Mouse (Mus musculus) hindbrain, embryonic 16.5 days (tissue): ENCODE results near the gene Phc2. TPM values are rescaled to one million over a fixed set of nuclear protein-coding genes. Genes with fewer than 3 reads are reported as not detected.
"Not testable (repeated sequence)": the region's sequence is repeated elsewhere in the genome, so short reads cannot be mapped to it uniquely, and the experiment has no call there.

Experiments used
- ATAC-seq: fragments of 200-750 bp; cut with Nextera tagmentation; 2 replicates; pipeline ENCODE4 v1.8.0; 2017; ENCODE audit warnings: moderate TSS enrichment, moderate library complexity
- H3K27ac ChIP-seq: fragments of 300-500 bp; sonication (generic); 2 replicates; pipeline ENCODE4 v1.5.1; 2014; ENCODE audit warnings: low read depth, mild to moderate bottlenecking, control low read depth, low read length, moderate library complexity
- H3K27me3 ChIP-seq: fragments of 300-500 bp; sonication (generic); replicated peaks from 2 replicates; pipeline ENCODE4 v1.6.1; 2014; ENCODE audit warnings: low read length; ENCODE audit not compliant: control insufficient read depth, insufficient read depth
- H3K36me3 ChIP-seq: fragments of 300-500 bp; sonication (generic); 2 replicates; pipeline ENCODE4 v1.6.1; 2014; ENCODE audit warnings: mild to moderate bottlenecking, low read length, moderate library complexity, mixed read lengths; ENCODE audit not compliant: control insufficient read depth, insufficient read depth
- H3K4me1 ChIP-seq: fragments of 300-500 bp; sonication (generic); 2 replicates; pipeline ENCODE4 v1.6.1; 2014; ENCODE audit warnings: low read depth, low read length; ENCODE audit not compliant: control insufficient read depth, insufficient read depth
- H3K4me2 ChIP-seq: fragments of 300-500 bp; sonication (generic); 2 replicates; pipeline ENCODE4 v1.6.1; 2014; ENCODE audit warnings: mild to moderate bottlenecking, low read length, control low read depth, moderate library complexity
- H3K4me3 ChIP-seq: fragments of 300-500 bp; sonication (generic); 2 replicates; pipeline ENCODE4 v1.5.1; 2014; ENCODE audit warnings: mild to moderate bottlenecking, low read length, control low read depth, moderate library complexity
- H3K9ac ChIP-seq: fragments of 300-500 bp; sonication (generic); 2 replicates; pipeline ENCODE4 v1.6.1; 2014; ENCODE audit warnings: low read depth, mild to moderate bottlenecking, control low read depth, low read length, moderate library complexity
- H3K9me3 ChIP-seq: fragments of 300-500 bp; sonication (generic); 2 replicates; pipeline ENCODE4 v1.6.1; 2014; ENCODE audit warnings: mild to moderate bottlenecking, low read length, moderate library complexity; ENCODE audit not compliant: control insufficient read depth
- WGBS: fragments of 180-500 bp; shearing (Covaris S2); extraction: QIAGEN DNeasy Blood & Tissue Kit; methylation state at CpG from one replicate; pipeline ENCODE4 v1.1.7; 2014; 5-methylcytosine and 5-hydroxymethylcytosine counted together
- polyA plus RNA-seq: library from polyadenylated mRNA; unstranded; fragments of >200 nt; fragmentation: Nextera tagmentation; extraction: Ambion mirVana; gene quantifications from 2 replicates; pipeline ENCODE4 v1.2.1, GENCODE M21; 2015

Phc2 gene
- 19.9 and 23.5 TPM in 2 replicates for polyA plus RNA-seq

DNA sequence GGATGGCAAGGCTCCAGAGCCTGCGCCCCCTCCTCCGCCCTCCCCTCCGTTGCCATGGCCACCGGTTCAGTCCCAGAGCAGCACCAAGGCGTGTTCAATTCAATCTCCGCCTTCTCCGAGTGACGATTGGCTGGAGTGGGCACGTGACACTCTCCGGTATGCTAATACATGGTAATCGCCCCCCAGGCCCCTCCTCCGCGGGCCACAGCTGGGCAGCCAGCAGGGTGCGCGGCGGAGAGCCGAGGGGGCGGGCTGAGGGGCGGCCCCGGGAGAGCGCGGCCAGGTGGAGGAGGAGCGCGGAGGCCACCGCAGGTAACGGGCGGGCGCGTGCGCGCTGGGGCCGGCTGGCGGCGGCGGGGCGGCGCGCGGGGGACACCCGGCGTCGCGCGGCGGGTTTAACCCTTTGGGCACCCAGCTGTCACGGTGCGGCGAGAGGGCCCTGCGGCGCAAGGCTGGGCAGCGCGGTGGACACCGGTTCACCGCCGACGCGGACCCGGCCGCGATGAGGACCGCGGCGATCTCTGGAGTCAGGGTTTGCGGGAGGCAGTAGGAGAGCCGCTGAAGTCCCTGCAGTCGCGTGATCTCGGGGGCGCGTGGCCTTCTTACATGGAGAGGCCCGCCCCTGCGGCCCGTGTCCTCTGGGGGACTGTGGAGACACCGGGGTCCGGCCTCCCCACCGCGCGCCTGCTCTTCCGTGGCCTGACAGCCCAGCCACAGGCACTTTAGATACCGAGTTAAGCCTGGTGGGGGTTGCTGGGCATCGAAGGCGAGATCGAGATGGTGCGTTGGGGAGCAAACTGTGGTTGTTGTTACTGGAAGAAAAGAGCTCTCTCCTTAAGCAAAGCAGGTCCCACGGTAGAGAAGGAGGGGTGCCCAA, at the start of gene Phc2:
TSS of gene Phc2 (plus strand) at position 198 of the 877 bp plus-strand sequence.
- Histone ChIP-seq H3K4me1 (peaks cover 25% of the 10 kb centered on the region), H3K9ac (peak within 1 kb of the TSS; percentile 85), H3K27ac (peak within 1 kb of the TSS; percentile 90), H3K4me3 (peak within 1 kb of the TSS; percentile 79), H3K27me3 (no peaks in the 10 kb centered on the region), H3K9me3 (no peaks in the 10 kb centered on the region), H3K4me2 (peak within 1 kb of the TSS; percentile 85), H3K36me3 (no peaks in the 10 kb centered on the region)
- WGBS: under 1% methylated on average over 51 of the region's 85 CpGs
- peak; percentile 96 for ATAC-seq

DNA sequence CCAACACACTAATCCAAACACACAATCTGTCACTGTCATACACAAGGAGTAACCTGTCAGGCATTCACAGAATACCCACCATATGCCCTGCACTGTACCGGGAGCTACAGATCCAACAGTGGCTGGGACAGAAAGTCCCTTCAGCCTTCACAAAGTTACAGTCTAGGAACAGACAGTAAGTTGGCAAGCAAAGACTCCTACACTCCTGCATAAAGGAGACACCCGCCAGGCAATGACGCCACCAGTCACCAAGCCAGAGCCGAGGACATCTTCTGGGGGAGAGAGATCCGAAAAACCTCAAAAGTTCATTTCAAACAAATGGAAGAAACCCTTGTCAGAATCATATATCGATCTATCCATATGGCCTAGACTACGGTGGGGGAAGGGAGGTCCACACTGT, 47.9 kb upstream of the Phc2 start:
- Histone ChIP-seq H3K27ac (no peak overlapping the region), H3K4me1 (peaks cover 13% of the 10 kb centered on the region), H3K4me3 (no peak overlapping the region), H3K4me2 (no peak overlapping the region), H3K9me3 (no peaks in the 10 kb centered on the region), H3K27me3 (no peaks in the 10 kb centered on the region), H3K9ac (no peak overlapping the region), H3K36me3 (peaks cover 15% of the 10 kb centered on the region)
- ATAC-seq: no peak
- WGBS: 93% methylated on average over 7 of the region's 7 CpGs

DNA sequence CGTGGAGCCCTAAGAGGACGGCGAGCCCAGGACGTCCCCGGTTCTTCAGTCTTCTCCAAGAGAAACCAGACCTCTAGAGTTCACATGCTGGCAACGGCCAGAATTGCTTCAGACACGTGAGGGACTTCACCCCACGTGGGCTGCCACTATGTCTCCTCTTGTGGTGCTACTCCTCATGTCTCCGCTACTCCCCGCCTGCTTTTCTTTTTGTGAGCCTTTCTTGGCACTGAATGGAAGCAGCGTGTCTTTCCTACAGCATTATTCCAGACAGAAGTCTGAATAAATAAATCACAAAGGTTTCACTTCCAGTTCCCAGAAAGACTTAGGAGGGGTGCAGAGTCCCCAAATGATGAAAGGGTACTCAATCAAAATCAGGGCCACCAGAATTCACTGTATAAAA, 46.8 kb upstream of the Phc2 start:
- Histone ChIP-seq H3K4me1 (peaks cover 13% of the 10 kb centered on the region), H3K27ac (no peak overlapping the region), H3K9ac (no peak overlapping the region), H3K36me3 (peaks cover 12% of the 10 kb centered on the region), H3K9me3 (no peaks in the 10 kb centered on the region), H3K27me3 (no peaks in the 10 kb centered on the region), H3K4me3 (no peak overlapping the region), H3K4me2 (no peak overlapping the region)
- no peak for ATAC-seq
- WGBS: 80% methylated on average over 11 of the region's 11 CpGs

DNA sequence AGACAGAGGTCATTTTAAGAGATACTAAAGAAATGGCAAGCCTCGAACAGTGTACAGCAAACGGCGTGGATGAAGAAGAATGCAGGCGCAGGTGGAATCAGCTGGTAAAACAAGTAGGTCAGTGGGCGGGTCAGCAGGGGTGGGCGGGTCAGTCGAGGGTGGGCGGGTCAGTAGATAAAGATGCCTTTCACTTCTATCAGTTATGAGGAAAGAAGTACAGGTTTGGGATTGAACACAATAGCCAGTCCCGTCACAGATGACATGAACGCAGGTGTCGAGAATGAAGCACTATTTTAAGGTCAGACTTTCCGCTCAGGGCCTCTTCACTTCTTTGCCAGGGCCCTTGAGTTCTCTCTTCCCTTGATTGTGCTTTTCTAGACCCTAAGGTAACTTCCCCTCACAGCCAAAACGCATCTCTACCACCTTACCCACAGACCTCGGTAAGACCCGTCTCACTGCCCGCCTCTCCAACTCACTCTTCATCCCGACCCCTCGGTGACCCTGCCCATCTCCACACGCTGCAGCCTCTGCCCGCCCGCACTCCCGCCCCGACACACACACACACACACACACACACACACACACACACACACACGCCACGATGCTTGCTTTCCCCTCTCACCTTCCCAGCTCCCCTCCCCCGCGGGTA, 45.1 kb upstream of the Phc2 start:
- 8% methylated on average over 26 of the region's 27 CpGs for WGBS
- no peaks in the 10 kb centered on the region for H3K9me3 ChIP-seq
- peak overlapping the region; percentile 60 for H3K4me3 ChIP-seq
- peak overlapping the region; percentile 55; the same call in 1 of the 2 replicates for H3K27ac ChIP-seq
- no peak for ATAC-seq
- peak overlapping the region; percentile 79 for H3K9ac ChIP-seq
- H3K36me3 ChIP-seq: no peaks in the 10 kb centered on the region
- H3K27me3 ChIP-seq: no peaks in the 10 kb centered on the region
- peak overlapping the region; percentile 80 for H3K4me2 ChIP-seq
- peaks cover 13% of the 10 kb centered on the region for H3K4me1 ChIP-seq

DNA sequence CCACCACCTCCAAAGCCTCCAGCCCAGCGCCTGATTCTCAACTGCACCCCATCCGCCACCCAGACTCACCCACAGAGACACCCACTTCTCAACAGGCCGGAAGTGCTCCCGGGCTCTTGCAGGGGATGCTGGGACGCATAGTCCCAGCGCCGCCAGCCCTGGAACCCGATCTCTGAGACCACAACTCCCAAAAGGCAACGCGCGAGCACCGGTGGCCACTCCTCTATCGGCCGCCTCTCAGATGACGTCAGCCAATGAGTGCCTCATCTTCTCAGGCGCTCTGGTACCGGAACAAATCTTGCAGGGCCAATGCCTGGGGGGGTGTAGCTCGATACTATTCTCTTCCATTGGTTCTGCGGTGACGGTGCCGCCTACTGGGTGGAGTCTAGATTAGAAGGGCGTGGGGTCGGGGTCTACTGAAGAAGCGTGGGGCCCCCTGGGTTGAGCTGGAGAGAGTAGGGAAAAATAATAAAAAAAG, 44.5 kb upstream of the Phc2 start, which contains the start of gene Zscan20:
TSS of gene Zscan20 (minus strand) at position 174 of the 478 bp plus-strand sequence.
- Histone ChIP-seq H3K4me1 (peaks cover 13% of the 10 kb centered on the region), H3K27ac (peak within 1 kb of the TSS; percentile 55; the same call in 1 of the 2 replicates), H3K27me3 (no peaks in the 10 kb centered on the region), H3K9me3 (no peaks in the 10 kb centered on the region), H3K4me3 (peak within 1 kb of the TSS; percentile 60), H3K36me3 (no peaks in the 10 kb centered on the region), H3K9ac (peak within 1 kb of the TSS; percentile 79), H3K4me2 (peak within 1 kb of the TSS; percentile 80)
- ATAC-seq: peak; percentile 97
- under 1% methylated on average over 24 of the region's 24 CpGs for WGBS

DNA sequence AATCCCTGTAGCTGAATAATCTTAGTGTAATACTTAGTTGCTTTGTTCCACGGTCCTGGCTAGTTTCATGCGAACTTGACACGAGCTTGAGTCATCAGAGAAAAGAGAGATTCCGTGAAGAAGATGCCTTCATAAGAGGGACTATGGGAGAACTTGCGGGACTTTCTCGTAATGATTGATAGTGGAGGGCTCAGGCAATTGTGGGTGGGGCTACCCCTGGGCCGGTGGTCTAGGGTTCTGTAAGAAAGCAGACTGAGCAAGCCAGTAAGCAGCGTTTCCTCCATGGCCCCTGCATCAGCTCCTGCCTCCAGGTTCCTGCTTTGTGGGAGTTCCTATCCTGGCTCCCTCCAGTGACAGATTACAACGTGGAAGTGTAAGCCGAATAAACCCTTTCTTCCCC, 43.8 kb upstream of the Phc2 start:
- H3K36me3 ChIP-seq: no peaks in the 10 kb centered on the region
- 29% methylated on average over 10 of the region's 10 CpGs for WGBS
- no peaks in the 10 kb centered on the region for H3K27me3 ChIP-seq
- peak overlapping the region; percentile 80 for H3K4me2 ChIP-seq
- H3K4me3 ChIP-seq: no peak overlapping the region; the same call in 1 of the 2 replicates
- no peaks in the 10 kb centered on the region for H3K9me3 ChIP-seq
- no peak overlapping the region for H3K27ac ChIP-seq
- ATAC-seq: no peak
- peaks cover 13% of the 10 kb centered on the region for H3K4me1 ChIP-seq
- H3K9ac ChIP-seq: no peak overlapping the region

DNA sequence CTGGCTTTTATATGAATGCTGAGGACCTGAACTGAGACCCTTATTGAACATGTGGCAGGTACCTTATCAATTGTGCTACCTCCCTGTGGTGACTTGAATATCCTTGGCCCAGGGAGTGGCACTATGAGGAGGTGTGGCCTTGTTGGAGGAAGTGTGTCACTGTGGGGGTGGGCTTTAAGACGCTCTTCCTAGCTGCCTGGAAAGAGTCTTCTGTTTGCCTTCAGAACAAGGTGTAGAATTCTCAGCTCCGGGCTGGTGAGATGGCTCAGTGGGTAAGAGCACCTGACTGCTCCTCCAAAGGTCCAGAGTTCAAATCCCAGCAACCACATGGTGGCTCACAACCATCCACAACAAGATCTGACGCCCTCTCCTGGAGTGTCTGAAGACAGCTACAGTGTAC, 42.8 kb upstream of the Phc2 start:
- H3K9ac ChIP-seq, H3K27me3 ChIP-seq, H3K9me3 ChIP-seq, H3K27ac ChIP-seq, ATAC-seq, H3K4me2 ChIP-seq, H3K36me3 ChIP-seq, H3K4me3 ChIP-seq: not testable (repeated sequence)
- 79% methylated on average over 3 of the region's 3 CpGs for WGBS
- H3K4me1 ChIP-seq: peaks cover 13% of the 10 kb centered on the region

DNA sequence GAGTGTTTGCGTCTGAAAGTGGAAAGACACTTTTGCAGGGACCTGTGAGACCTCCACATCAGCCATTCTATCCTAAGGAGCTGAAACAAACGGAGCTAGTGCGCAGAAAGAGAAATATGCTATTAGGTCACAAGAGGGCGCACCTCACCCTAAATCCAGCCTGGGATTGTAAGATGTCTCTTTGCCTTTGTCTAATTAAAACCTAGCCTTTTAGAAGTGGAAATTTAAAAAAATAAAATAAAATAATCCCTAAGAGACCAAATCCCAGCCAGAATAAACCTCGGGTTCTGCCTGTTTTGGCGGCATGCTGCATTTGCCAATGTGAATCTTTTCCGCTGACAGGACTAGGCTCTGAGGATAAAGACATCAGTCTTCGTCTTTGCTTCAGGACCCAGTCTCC, 41.2 kb upstream of the Phc2 start:
- Histone ChIP-seq H3K9ac (no peak overlapping the region), H3K4me1 (peaks cover 10% of the 10 kb centered on the region), H3K27me3 (no peaks in the 10 kb centered on the region), H3K27ac (no peak overlapping the region), H3K4me2 (no peak overlapping the region), H3K4me3 (no peak overlapping the region), H3K9me3 (no peaks in the 10 kb centered on the region), H3K36me3 (no peaks in the 10 kb centered on the region)
- 16% methylated on average over 8 of the region's 8 CpGs for WGBS
- no peak for ATAC-seq

DNA sequence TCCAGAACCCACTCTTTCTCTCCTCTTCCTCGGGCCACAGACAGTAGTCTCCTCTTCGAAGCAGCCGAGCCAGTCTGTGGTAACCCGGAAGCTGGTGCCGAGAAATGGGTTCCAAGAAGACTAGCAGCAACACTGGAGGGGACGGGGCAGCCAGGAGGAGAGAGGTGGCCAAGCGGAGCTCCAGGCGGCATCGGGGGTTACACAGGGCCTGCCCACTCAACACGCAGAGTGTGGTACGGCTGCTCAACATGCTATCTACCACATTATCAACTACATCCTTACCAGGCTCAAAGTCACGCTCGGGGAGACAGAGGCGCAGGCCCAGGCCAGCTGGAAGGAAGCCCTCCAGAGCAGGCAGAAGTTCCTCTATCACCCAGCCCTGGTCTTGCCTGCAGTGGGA, 38.7 kb upstream of the Phc2 start:
- WGBS: 90% methylated on average over 14 of the region's 14 CpGs
- no peak overlapping the region for H3K27ac ChIP-seq
- no peak overlapping the region for H3K4me3 ChIP-seq
- no peak overlapping the region for H3K4me2 ChIP-seq
- no peaks in the 10 kb centered on the region for H3K27me3 ChIP-seq
- H3K36me3 ChIP-seq: no peaks in the 10 kb centered on the region
- H3K4me1 ChIP-seq: no peaks in the 10 kb centered on the region
- ATAC-seq: no peak
- H3K9me3 ChIP-seq: no peaks in the 10 kb centered on the region
- H3K9ac ChIP-seq: no peak overlapping the region
